Mouse (Mus musculus) NIH3T3 (cell line): Measurements from ENCODE around the gene Rspry1.

Source experiments
- DNase-seq: peaks from one replicate; pipeline ENCODE4 v3.0.0-alpha.2; 2012; ENCODE audit warnings: low read depth

Rspry1 gene

GRCm38 (mm10) chr8:94602471-94603131, 864 bp downstream of the Rspry1 start:
- DNase-seq, result peak; percentile 49

DNA sequence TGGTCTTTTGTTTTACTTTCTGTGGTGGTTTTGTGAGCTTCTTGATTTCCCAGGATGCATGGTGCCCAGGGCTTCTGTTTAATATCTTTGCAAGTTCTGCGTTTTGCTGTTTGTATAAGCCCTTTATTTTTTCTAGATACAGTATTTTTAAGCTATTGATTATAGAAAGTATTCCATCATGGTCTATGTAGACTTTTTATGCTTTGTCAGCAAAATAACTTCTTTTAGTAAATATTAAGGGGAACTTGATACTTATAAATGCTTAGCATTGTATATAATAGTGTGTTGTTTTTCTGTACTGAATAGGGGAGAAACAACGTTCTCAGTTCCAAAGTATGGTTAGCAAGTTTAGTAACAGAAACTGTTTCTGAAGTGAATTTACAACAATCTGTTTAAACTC, 2.3 kb downstream of the Rspry1 start:
- no peak for DNase-seq

GRCm38 (mm10) chr8:94607064-94607463, 5.3 kb downstream of the Rspry1 start:
- DNase-seq, result peak; percentile 25

- DNase-seq, result no peak
Observed at GRCm38 (mm10) chr8:94624885-94625284, 23.1 kb downstream of the Rspry1 start.

DNA sequence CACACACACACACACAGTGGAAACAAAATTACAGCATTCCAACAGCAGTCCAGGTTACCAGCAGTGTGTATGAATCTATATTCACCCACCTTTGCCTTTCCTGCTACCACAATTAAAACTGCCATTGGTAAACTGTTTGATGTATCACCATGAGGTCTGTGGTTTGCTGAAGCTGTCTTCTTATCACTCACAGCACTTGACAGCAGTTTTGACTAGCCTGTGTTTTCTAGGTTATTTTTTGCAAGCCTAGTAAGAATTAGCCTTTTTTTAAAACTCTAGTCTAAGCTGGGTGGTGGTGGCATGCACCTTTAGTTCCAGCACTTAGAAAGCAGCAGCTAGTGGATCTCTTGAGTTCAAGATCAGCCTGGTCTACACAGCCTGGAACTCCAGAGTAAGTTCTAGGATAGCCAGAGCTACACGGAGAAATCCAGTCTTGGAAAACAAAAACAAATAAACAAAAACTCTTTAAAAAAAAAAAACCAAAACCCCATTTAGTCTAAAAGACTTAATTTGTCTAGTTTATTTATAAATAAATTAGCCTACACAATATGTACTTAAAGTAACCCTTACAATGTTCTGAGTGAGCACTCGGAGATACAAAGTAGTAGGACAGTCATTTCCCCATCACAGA, 31.9 kb downstream of the Rspry1 start:
- DNase-seq, result no peak

DNA sequence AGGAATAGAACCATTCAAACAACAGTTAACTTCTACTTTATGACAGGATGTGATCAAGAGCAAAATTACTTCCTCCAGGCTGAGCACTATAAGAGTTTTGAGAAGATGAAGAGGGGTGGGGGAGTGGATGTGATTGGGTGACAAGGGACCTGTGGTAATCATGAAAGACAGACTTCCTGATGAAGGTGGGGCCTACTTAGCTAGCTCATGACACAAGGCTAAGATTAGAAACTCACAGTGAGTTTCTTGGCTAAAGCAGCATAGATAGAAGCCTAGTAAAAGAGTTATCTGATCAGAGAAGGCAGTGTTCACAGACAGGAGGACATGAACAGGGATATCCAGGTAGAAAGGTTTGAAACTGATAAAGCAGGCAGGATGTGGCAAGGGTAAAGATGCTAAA, 32.5 kb downstream of the Rspry1 start:
- no peak for DNase-seq

- DNase-seq, result no peak
Observed at GRCm38 (mm10) chr8:94641183-94641582, 39.4 kb downstream of the Rspry1 start.

GRCm38 (mm10) chr8:94641938-94642337, 40.2 kb downstream of the Rspry1 start:
- DNase-seq, result peak; percentile 43

- no peak for DNase-seq
Observed at GRCm38 (mm10) chr8:94645202-94645601, 43.5 kb downstream of the Rspry1 start.

- DNase-seq, result no peak
Observed at GRCm38 (mm10) chr8:94646165-94646564, 44.4 kb downstream of the Rspry1 start.

DNA sequence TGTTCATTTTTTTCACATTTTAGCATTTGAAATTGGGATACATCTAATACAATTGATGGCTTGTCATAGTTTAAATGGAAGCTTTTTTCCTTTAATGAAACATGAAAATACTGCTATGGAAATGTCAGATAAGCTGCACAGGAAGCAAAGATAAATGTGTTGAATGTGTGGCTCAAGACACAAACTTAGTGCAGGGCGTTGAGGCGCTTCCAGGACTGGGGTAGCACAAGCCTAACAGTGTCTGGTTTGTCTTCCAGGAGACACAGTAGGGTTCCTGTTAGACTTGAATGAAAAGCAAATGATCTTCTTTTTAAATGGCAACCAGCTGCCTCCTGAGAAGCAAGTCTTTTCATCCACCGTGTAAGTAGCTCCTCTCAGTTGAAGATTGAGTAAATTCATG, 47.8 kb downstream of the Rspry1 start:
- DNase-seq, result no peak

DNA sequence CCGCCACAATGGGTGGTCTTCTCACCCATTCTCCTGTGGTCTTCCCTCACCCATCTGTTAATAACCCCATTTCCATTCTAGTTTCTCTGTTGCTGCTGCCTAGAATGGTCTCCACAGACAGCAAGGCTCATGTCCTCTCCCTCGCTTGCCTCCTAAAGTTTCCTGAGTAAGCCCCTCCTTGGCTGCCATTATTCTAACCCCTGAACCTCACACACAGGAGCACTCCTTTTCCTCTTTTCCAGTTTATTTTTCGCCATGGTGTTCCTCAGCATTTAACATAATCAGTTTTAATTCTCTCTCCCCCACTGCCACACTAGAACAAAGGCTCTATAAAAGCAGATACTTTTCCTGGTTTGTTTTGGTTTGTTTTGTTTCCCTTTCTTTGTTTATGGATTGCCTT, 51.2 kb downstream of the Rspry1 start:
- no peak for DNase-seq

DNA sequence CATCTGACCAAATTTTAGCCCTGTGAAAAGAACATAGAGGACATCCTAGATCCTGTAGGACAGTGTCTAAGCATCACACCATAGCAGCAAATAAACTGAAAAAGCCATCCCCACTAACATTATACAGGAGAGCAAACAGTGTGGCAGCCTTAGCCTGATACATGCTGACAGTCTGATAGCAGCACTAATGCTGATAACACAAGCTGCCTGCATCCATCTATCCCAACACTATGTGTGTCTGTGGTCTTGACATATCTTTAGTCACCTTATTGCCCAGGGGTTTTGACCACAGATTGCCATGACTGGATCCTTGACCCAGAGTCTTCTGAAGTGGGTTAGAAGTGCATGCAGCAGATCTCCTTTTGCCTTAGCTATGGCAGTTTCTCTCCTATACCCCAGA, 53.3 kb downstream of the Rspry1 start:
- DNase-seq, result no peak

DNA sequence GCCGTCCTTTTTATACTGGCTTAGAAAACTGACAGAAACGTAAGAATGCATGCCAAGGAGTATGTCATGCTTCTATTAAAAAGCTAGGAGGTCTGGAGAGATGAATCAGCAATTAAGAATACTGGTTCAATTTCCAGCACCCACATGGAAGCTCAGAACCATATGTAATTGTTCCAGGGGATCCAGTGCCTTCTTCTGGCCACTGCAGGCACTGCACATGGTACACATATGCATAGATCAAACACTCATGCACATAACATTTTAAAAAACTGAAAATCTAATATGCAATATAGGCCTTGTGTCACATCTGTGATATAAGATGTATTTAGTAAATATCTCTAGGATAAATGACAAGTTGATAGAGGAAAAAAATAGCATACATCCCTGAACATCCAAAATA, 56.3 kb downstream of the Rspry1 start:
- DNase-seq, result peak; percentile 39

DNA sequence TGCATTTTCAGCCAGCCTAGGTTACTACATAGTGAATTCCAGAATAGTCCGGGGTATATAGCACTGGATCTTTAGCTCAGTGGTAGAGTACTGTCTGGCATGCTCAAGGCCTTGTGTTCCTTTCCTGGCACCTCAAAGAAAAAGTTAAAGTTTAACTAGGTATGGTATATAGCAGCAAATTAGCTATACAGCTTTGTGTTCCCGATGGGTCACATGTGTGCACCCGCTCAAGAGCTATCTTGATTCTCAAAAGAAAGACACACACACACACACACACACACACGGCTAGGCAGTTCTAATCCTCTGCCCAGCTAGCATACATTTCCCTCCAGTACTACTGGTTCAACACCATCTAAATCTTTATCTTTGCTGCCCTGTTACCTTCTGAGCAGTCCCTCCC, 58.7 kb downstream of the Rspry1 start:
- no peak for DNase-seq

DNA sequence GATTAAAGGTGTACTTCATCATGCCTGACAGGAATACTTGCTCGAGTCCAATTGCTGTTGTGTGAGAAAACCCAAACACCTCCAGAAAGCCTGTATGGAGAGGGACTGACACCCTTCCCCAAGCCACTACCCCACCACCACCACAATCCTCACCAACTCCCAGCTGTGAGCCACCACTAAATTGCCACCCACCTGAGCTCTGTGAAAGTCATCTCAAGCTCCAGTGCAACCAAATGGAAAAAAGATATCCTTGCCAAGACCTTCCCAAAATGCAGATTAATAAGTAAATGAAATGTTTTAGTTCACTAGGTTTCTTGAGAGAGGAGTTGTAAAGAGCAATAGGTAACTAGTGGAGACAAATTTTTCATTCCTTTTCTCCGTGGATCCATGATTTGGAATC, 63.0 kb downstream of the Rspry1 start:
- DNase-seq, result no peak

- DNase-seq, result peak; percentile 98
Observed at GRCm38 (mm10) chr8:94666456-94667308, 64.9 kb downstream of the Rspry1 start, which contains the start of gene Arl2bp. Gene Arl2bp (plus strand): TSS chr8:94666600.

- DNase-seq, result no peak
Observed at GRCm38 (mm10) chr8:94674384-94674783, 72.6 kb downstream of the Rspry1 start.

DNA sequence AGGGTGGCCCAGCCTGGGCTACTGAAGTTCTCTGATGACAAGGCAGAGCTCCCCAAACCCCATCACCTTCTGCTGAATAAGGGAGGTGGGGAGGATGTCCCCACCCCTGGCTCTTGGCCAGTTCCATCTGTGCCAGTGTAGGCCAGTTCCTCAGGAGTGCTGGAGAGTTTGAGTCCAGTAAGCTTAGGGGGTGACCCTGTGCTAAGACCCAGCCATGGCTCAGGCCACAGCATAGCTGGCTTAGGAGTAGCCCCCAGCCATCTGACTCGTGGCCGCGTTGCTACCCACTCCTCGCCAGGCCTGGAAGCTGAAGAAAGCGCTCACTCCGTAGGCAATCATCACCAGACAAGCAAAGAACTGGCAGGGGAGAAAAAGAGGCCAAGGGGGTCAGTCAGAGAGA, 74.2 kb downstream of the Rspry1 start:
- no peak for DNase-seq

- DNase-seq, result peak; percentile 73
Observed at GRCm38 (mm10) chr8:94678582-94678981, 76.8 kb downstream of the Rspry1 start.

DNA sequence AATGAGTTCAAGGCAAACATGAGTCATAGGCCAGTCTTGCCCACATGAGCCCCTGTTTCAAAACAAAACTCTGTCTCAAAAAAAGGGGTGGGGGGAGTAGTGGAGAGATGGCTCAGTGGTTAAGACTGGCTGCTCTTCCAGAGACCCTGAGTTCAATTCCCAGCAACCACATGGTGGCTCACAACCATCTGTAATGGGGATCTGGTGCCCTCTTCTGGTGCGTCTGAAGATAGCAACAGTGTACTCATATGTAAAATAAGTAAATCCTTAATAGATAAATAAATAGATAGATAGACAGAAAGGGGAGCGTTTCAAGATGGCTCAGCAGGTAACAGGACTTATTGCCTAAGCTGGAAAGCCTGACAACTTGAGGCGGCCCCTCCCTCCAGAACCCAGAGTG, 78.7 kb downstream of the Rspry1 start:
- DNase-seq, result no peak

GRCm38 (mm10) chr8:94682732-94683524, 81.2 kb downstream of the Rspry1 start:
- DNase-seq, result no peak
